Comparison of ENCODE assay signal across 8 mouse cellular contexts in genomic region chr12:109542635-109543249, GRCm38 (mm10). TPM values are rescaled to one million over a fixed set of nuclear protein-coding genes. Genes with fewer than 3 reads are reported as not detected.
DNase-seq lines count a peak whose midpoint lies in the region; ATAC-seq and TF ChIP-seq lines count a peak whose summit lies in the region.

No protein-coding gene starts in this region.

- peak; percentile 76 for TF ChIP-seq CTCF in lung, embryonic 14.5 days (IDR thresholded peaks at IDR 0.05; ENCODE audit: low read depth)

- H3K4me1 ChIP-seq in lung, embryonic 14.5 days (ENCODE audit: insufficient read depth): no peaks in the 10 kb centered on the region

- peaks cover 20% of the 10 kb centered on the region; the same call in 1 of the 2 replicates for H3K9me3 ChIP-seq in lung, embryonic 14.5 days (ENCODE audit: low read depth, low read length)

- H3K4me2 ChIP-seq in lung, embryonic 14.5 days: peak overlapping the region; percentile 58

- peaks cover 16% of the 10 kb centered on the region; the same call in 1 of the 2 replicates for H3K36me3 ChIP-seq in lung, embryonic 14.5 days (ENCODE audit: insufficient read depth)

- ATAC-seq in lung, embryonic 14.5 days (ENCODE audit: insufficient read depth): peak; percentile 57

- WGBS in lung, embryonic 14.5 days: 52% methylated on average over 16 of the region's 17 CpGs

- H3K27me3 ChIP-seq in lung, embryonic 14.5 days (ENCODE audit: insufficient read depth, low read length): no peaks in the 10 kb centered on the region

- H3K27ac ChIP-seq in lung, embryonic 14.5 days (ENCODE audit: low read depth): 0 out of 2 replicates have a peak overlapping the region, but pooled peaks have one; percentile 24

- H3K9ac ChIP-seq in lung, embryonic 14.5 days: no peak overlapping the region; the same call in 1 of the 2 replicates

- H3K4me3 ChIP-seq in lung, embryonic 14.5 days (ENCODE audit: low read depth, low read length): peak overlapping the region; percentile 57

- peak; percentile 14 to 16 for DNase-seq in spleen, adult 18-20 months
- no peak for DNase-seq in spleen, adult 12 weeks (ENCODE audit: low spot score)
- DNase-seq in cerebellum, postnatal 25 days: peak; percentile 76 to 84
- peak; percentile 70 to 72 for DNase-seq in frontal cortex, postnatal 25 days (ENCODE audit: low spot score in 2 of 2)
- peak; percentile 74 to 79 for DNase-seq in layer of hippocampus, postnatal 10 days (ENCODE audit: low spot score in 2 of 2)
- peak; percentile 86 for DNase-seq in lung, embryonic 14.5 days
- DNase-seq in retina, adult 2 months (ENCODE audit: low read depth, low spot score): peak; percentile 58
- peak; percentile 66 for DNase-seq in thymus, postnatal 4 days

RNA-seq across cellular contexts. Expression of gene Rtl1, which starts 57.4 kb away (rescaled TPM):
- total RNA-seq in layer of hippocampus, postnatal 10 days (2021): under 1 TPM; 0.05 to 0.09 TPM
- polyA plus RNA-seq in lung, embryonic 14.5 days (2014; fragmentation: Nextera tagmentation; extraction: Ambion mirVana): 1.1 and 1.3 TPM in 2 replicates
